Mouse (Mus musculus) kidney, embryonic 15.5 days (tissue): Measurements from ENCODE around the gene Blmh. TPM values are rescaled to one million over a fixed set of nuclear protein-coding genes. Genes with fewer than 3 reads are reported as not detected.

ENCODE experiments used
- ATAC-seq: fragments of 200-750 bp; cut with Nextera tagmentation; replicated peaks from 2 replicates; pipeline ENCODE4 v1.8.0; 2017; ENCODE audit warnings: moderate TSS enrichment; ENCODE audit not compliant: low FRiP score
- H3K27ac ChIP-seq: fragments of 300-500 bp; sonication (generic); 2 replicates; pipeline ENCODE4 v1.5.1; 2015; ENCODE audit warnings: mild to moderate bottlenecking, inconsistent platforms
- H3K27me3 ChIP-seq: fragments of 300-500 bp; sonication (generic); 2 replicates; pipeline ENCODE4 v1.6.1; 2015; ENCODE audit warnings: inconsistent platforms
- H3K36me3 ChIP-seq: fragments of 300-500 bp; sonication (generic); 2 replicates; pipeline ENCODE4 v1.6.1; 2015; ENCODE audit warnings: inconsistent platforms
- H3K4me1 ChIP-seq: fragments of 300-500 bp; sonication (generic); 2 replicates; pipeline ENCODE4 v1.6.1; 2015; ENCODE audit warnings: inconsistent platforms
- H3K4me2 ChIP-seq: fragments of 300-500 bp; sonication (generic); 2 replicates; pipeline ENCODE4 v1.6.1; 2015; ENCODE audit warnings: moderate library complexity, mild to moderate bottlenecking, inconsistent platforms
- H3K4me3 ChIP-seq: fragments of 300-500 bp; sonication (generic); replicated peaks from 2 replicates; pipeline ENCODE4 v1.5.1; 2015; ENCODE audit warnings: mild to moderate bottlenecking, inconsistent platforms
- H3K9ac ChIP-seq: fragments of 300-500 bp; sonication (generic); 2 replicates; pipeline ENCODE4 v1.6.1; 2015; ENCODE audit warnings: mild to moderate bottlenecking, inconsistent platforms
- H3K9me3 ChIP-seq: fragments of 300-500 bp; sonication (generic); replicated peaks from 2 replicates; pipeline ENCODE4 v1.6.1; 2016; ENCODE audit warnings: inconsistent platforms
- WGBS: fragments of 180-500 bp; shearing (Covaris S2); methylation state at CpG from one replicate; pipeline ENCODE4 v1.1.7; 2015; ENCODE audit warnings: mixed read lengths; 5-methylcytosine and 5-hydroxymethylcytosine counted together
- polyA plus RNA-seq: library from polyadenylated mRNA; unstranded; fragments of >200 nt; fragmentation: Nextera tagmentation; extraction: Ambion mirVana; gene quantifications from 2 replicates; pipeline ENCODE4 v1.2.1, GENCODE M21; 2015

Blmh gene
- polyA plus RNA-seq = 175 and 176 TPM in 2 replicates

DNA sequence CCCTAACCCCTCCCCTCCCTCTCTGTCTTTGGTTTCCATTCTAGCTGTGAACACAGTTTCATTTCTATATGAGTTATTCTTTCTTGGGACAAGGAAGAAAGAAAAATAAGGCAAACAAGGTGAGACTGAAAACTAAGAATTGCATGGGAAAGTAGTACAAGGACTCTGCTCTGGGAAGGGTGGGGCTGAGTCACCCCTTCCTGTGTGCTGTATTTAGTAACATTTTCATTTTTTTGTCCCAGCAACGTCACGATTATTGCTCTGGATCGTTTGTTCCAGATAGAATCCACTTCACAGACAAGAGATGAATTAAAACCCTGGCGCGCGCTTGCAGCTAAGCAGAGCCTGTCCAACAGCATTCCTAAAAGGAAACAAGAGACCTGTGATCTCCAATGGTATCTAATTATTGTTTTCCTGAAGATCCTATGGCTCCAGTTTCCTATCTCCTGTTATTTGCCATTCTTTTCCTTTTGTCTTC, at the start of gene Blmh:
Blmh (plus strand) TSS at position 51 of the 478 bp plus-strand sequence.
- Histone ChIP-seq H3K9me3 (no peaks in the 10 kb centered on the region), H3K36me3 (no peaks in the 10 kb centered on the region), H3K4me3 (no peak within 1 kb of the TSS), H3K27me3 (no peaks in the 10 kb centered on the region), H3K4me1 (peaks cover 7% of the 10 kb centered on the region; the same call in 1 of the 2 replicates), H3K4me2 (no peak within 1 kb of the TSS), H3K9ac (no peak within 1 kb of the TSS), H3K27ac (no peak within 1 kb of the TSS)
- 59% methylated on average over 6 of the region's 6 CpGs for WGBS
- no peak for ATAC-seq

DNA sequence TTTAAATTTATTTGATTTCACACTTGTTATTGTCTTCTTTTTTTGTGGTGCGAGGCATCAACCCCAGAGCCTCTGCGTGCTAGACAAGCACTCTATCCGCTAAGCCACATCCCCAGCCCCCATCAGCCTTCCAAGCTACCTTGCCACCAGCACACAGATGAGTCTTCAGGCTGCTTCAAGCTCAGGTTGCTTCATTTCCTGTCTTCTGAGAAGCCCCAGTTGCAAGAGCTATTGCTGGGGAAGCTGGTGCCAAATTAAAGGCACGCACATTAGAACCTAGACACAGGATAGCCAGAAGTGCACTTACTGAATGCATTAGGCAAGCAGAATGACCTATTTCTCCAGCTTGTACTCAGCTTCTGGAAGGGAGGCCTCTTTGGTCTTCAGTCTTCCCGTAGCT, 44.8 kb upstream of the Blmh start:
- no peaks in the 10 kb centered on the region for H3K36me3 ChIP-seq
- no peak overlapping the region for H3K27ac ChIP-seq
- H3K9me3 ChIP-seq = no peaks in the 10 kb centered on the region
- no peak overlapping the region for H3K4me3 ChIP-seq
- H3K27me3 ChIP-seq = no peaks in the 10 kb centered on the region
- no peak overlapping the region for H3K4me2 ChIP-seq
- no peak for ATAC-seq
- H3K9ac ChIP-seq = no peak overlapping the region
- 0 out of 2 replicates have a peak, but pooled peaks cover 2% of the 10 kb centered on the region for H3K4me1 ChIP-seq
- WGBS = 84% methylated on average over 5 of the region's 5 CpGs

DNA sequence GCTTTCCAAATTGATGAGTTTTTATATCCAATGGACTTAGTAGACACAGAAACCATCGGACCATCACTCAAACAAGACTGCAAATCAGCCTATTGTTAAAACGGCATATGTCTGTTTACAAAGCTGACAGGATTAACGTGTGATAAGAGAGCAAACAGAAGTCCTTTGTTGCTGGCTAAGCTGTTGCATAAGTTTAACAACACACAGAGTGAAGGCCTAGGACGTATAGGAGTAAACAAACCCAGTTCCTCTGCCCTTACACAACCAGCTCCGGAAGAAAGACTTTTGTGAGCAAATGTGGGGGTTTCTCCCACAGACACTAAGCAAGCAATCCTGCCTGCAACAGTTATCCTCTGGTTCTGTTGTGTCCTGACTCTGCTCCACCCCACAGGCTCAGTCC, 40.2 kb upstream of the Blmh start:
- Histone ChIP-seq H3K4me2 (no peak overlapping the region), H3K36me3 (no peaks in the 10 kb centered on the region), H3K9me3 (no peaks in the 10 kb centered on the region), H3K27ac (no peak overlapping the region), H3K27me3 (no peaks in the 10 kb centered on the region), H3K9ac (no peak overlapping the region), H3K4me1 (peaks cover 3% of the 10 kb centered on the region), H3K4me3 (no peak overlapping the region)
- no peak for ATAC-seq
- 58% methylated on average over 5 of the region's 5 CpGs for WGBS

DNA sequence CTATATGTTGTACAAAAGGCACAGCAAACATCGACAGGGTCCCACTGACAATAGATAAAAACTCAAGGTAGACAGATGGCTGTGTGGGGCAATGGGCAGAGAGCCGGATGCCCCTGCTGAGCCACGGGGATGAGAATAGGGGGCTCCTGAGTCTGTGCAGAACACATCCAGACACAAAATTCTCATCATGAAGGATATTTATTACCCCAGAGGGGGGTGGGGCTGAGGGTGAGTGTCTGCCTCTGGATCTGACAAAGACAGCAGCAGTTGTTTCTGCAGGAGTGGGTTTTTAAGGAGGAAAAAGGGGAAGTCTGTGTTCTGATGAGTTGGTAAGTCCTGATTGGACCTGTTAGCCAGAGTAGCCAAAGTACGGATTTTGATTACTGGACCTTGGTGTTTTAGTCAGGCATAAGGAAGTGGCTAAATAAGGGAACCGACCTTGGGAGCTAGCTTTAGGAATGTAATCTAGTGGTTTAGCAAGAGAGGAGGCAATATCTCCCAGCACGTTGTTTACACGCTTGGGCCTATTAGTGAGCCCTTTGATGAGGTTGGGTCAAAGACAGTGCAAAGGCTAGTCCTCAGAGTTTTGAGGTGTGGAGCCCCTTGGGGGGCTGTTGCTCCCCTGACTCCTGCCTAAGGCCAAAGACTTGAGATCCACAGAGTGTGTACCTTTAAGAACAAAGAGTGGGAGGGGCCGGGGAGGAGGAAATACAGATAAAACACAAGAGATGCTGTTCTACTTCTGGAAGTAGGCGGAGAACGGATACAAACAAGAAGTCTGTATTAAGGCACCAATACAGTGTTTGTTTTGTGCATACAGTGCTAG, 35.1 kb upstream of the Blmh start:
- 38% methylated on average over 10 of the region's 10 CpGs for WGBS
- no peak overlapping the region for H3K9ac ChIP-seq
- no peak overlapping the region for H3K4me3 ChIP-seq
- H3K4me1 ChIP-seq = peaks cover 37% of the 10 kb centered on the region
- no peaks in the 10 kb centered on the region for H3K9me3 ChIP-seq
- H3K4me2 ChIP-seq = 0 out of 2 replicates have a peak overlapping the region, but pooled peaks have one; percentile 10
- H3K36me3 ChIP-seq = no peaks in the 10 kb centered on the region
- peak overlapping the region; percentile 74 for H3K27ac ChIP-seq
- no peak for ATAC-seq
- H3K27me3 ChIP-seq = no peaks in the 10 kb centered on the region

DNA sequence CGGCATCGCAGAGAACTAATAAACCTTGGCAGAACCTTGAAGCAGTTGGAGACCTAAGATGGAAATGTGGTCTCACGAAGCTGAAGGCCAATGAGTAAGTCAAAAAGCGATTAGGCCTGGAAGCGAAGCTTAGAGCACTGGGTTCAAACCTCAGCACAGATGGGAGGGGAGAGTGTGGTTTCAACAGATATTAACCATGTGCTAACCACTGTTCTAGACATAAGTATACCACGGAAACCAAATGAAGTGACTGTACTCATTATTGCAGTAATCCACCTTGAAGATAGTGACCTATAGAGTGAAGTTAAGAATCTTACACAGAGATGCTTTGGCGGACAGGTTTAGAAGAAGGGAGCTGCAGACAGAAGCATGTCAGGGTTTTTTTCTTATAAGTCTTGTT, 33.4 kb upstream of the Blmh start:
- no peaks in the 10 kb centered on the region for H3K27me3 ChIP-seq
- no peak overlapping the region for H3K27ac ChIP-seq
- H3K9me3 ChIP-seq = no peaks in the 10 kb centered on the region
- no peak overlapping the region for H3K4me3 ChIP-seq
- H3K36me3 ChIP-seq = no peaks in the 10 kb centered on the region
- H3K4me1 ChIP-seq = peaks cover 46% of the 10 kb centered on the region
- no peak overlapping the region for H3K9ac ChIP-seq
- WGBS = 88% methylated on average over 7 of the region's 7 CpGs
- no peak for ATAC-seq
- H3K4me2 ChIP-seq = no peak overlapping the region

DNA sequence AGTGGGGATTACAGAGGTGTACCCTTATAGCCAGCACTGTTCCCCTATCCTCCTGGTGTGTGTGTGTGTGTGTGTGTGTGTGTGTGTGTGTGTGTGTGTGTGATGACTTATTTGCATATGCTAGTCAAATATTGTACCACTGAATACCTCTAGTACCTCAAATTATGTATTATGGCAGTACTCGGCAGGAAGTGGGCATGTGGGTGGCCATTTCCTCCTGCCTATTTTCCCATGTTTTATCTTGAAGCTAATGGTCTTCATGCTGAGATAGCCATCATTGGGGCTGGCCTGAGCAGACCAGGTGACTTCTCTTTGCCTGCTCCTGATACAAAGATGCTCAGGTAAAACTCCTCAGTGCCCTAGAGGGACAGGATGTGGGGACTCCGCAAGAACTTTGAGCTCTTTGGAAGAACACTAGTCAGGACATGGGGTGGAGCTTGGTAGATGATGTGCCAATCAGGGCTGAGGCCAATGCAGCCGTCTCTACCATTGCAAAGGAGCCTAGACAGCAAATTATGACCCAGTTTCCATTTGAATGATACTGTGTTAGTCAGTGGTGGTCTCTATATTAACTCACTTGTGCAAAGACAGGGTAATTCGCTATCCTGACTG, 32.8 kb upstream of the Blmh start:
- Histone ChIP-seq H3K9me3 (no peaks in the 10 kb centered on the region), H3K4me1 (peaks cover 52% of the 10 kb centered on the region), H3K36me3 (no peaks in the 10 kb centered on the region), H3K4me3 (no peak overlapping the region), H3K27ac (no peak overlapping the region), H3K4me2 (no peak overlapping the region), H3K27me3 (no peaks in the 10 kb centered on the region), H3K9ac (no peak overlapping the region)
- WGBS = 86% methylated on average over 4 of the region's 4 CpGs
- no peak for ATAC-seq

DNA sequence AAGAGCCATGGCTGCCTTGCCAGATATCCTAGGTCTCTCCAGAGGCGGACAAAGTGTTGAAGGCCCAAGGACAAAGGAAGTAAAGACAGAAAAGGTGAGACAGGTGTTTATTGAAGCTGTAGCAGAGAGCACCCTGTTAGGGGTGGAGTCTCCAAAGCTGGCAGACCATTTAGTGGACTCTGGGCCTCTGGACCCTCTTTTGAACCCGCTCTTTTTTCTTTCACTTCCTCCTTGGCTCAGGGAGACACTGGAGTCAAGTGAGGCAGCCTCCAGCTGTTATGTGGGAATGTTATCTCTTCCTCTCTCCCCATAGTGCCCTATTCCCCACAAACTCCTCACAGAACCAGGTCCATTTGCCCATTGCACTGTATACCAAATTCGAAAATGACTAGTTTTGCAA, 31.6 kb upstream of the Blmh start:
- no peak overlapping the region for H3K9ac ChIP-seq
- H3K4me3 ChIP-seq = no peak overlapping the region
- 70% methylated on average over 3 of the region's 3 CpGs for WGBS
- H3K36me3 ChIP-seq = no peaks in the 10 kb centered on the region
- no peak overlapping the region for H3K4me2 ChIP-seq
- ATAC-seq = no peak
- peak overlapping the region; percentile 87 for H3K27ac ChIP-seq
- H3K9me3 ChIP-seq = no peaks in the 10 kb centered on the region
- H3K27me3 ChIP-seq = no peaks in the 10 kb centered on the region
- peaks cover 62% of the 10 kb centered on the region for H3K4me1 ChIP-seq

DNA sequence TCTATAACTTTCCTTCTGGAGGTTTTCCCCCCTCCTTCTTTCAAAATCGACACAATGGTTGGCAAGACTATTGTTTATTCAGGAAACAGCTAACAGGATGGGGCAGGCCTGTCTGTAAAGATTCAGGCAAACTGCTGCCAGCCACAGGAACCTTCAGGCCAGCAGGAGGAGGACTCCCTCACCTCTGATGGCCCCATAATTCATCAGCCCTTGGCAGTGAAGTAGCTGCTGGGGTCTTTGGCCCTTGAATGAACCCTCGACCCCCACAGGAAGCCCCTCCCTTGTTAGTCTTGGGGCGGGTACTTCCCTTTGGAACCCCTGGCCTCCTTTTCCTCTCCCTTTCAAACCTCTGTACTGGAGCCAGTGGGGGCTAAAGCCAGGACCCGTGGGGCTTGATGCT, 31.0 kb upstream of the Blmh start:
- no peaks in the 10 kb centered on the region for H3K36me3 ChIP-seq
- H3K4me3 ChIP-seq = no peak overlapping the region
- H3K4me1 ChIP-seq = peaks cover 68% of the 10 kb centered on the region
- 4% methylated on average over 4 of the region's 4 CpGs for WGBS
- peak overlapping the region; percentile 87 for H3K27ac ChIP-seq
- H3K9ac ChIP-seq = 0 out of 2 replicates have a peak overlapping the region, but pooled peaks have one; percentile 11
- no peaks in the 10 kb centered on the region for H3K9me3 ChIP-seq
- peak; percentile 57 for ATAC-seq
- no peaks in the 10 kb centered on the region for H3K27me3 ChIP-seq
- peak overlapping the region; percentile 40 for H3K4me2 ChIP-seq

DNA sequence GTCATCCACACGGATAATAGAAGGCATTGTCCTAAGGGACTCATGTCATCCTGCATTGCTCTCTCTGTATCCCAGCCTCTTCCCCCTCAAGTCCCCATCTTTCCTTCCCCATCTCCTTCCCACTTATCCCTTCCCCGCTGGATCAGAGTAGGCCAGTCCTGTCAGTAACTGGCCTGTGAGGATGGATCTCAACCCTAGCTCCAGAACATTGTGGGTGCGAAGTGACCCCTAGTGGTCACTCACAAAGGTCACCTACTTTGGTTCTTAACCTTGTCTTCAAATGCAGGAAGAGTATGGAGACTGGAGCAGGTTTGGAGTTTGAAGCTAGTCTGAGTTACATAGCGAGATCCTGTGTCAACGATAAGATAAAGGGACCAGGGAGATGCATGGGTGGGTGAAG, 30.4 kb upstream of the Blmh start:
- 28% methylated on average over 5 of the region's 5 CpGs for WGBS
- Histone ChIP-seq H3K4me1 (peaks cover 70% of the 10 kb centered on the region), H3K4me3 (no peak overlapping the region), H3K27ac (peak overlapping the region; percentile 87), H3K36me3 (no peaks in the 10 kb centered on the region), H3K9ac (0 out of 2 replicates have a peak overlapping the region, but pooled peaks have one; percentile 11), H3K27me3 (no peaks in the 10 kb centered on the region), H3K9me3 (no peaks in the 10 kb centered on the region), H3K4me2 (peak overlapping the region; percentile 40)
- ATAC-seq = peak; percentile 78

DNA sequence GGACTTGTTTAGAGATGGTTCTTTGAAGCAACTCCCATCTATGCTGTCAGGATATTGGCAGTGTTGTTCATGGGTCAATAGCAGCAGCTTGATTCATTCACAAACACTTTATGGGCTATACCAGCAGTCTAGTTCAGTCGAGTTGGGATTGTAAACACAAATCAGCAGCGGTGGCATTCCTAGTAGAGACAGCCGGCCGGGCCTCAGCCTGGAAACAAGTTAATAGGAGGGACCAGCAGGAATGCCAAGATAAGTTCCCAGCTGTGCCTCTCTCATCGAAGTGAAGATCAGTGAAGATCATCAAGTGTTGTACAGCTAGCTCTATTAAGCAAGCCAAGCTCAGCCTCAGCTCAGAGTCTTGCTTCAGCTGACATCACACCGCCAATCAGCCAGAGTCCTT, 28.2 kb upstream of the Blmh start:
- Histone ChIP-seq H3K27me3 (no peaks in the 10 kb centered on the region), H3K27ac (peak overlapping the region; percentile 82), H3K9ac (no peak overlapping the region), H3K4me2 (no peak overlapping the region), H3K9me3 (no peaks in the 10 kb centered on the region), H3K4me1 (peaks cover 61% of the 10 kb centered on the region), H3K4me3 (no peak overlapping the region), H3K36me3 (no peaks in the 10 kb centered on the region)
- no peak for ATAC-seq
- 43% methylated on average over 6 of the region's 6 CpGs for WGBS

DNA sequence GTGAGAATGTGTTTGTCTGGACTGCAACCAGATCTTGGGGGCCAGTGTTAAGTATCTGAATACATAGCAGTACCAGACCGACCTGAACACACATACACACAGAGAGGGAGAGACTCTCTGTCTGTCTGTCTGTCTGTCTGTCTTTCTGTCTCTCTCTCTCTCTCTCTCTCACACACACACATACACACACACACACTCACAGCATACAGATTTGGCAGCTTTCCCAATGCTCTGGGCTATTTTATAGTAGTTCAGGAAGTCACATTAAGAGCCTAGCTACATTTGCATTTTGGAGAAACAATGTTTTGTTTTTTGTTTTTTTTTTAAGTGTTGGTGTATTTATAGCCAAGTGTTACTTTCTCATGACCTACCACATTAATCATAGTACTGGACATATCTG, 27.5 kb upstream of the Blmh start:
- H3K27me3 ChIP-seq = no peaks in the 10 kb centered on the region
- H3K9ac ChIP-seq = no peak overlapping the region
- no peak overlapping the region for H3K4me2 ChIP-seq
- no peaks in the 10 kb centered on the region for H3K9me3 ChIP-seq
- H3K27ac ChIP-seq = peak overlapping the region; percentile 82
- no peak for ATAC-seq
- no peak overlapping the region for H3K4me3 ChIP-seq
- no peaks in the 10 kb centered on the region for H3K36me3 ChIP-seq
- WGBS = 56% methylated on average over 1 of the region's 1 CpGs
- H3K4me1 ChIP-seq = peaks cover 61% of the 10 kb centered on the region

DNA sequence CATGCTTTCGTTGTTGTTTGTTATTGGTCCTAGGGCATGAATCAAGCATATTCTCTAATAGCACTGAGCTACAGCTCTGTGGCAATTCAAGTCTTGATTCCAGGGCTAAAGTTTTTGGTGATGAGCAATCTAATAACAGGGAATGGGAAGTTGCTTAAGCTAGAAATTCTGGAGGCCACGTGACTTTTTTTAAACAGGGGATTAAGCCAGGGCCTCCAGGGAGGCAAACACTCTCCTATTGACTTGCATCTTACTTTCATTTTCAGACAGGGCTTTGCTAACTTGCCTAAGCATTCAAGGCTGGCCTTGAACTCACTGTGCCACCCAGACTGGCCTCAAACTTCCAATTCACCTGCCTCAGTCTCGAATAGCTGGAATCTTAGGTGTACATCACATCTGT, 26.7 kb upstream of the Blmh start:
- Histone ChIP-seq H3K4me1 (peaks cover 54% of the 10 kb centered on the region), H3K27me3 (no peaks in the 10 kb centered on the region), H3K36me3 (no peaks in the 10 kb centered on the region), H3K27ac (peak overlapping the region; percentile 48), H3K4me3 (no peak overlapping the region), H3K9me3 (no peaks in the 10 kb centered on the region), H3K9ac (no peak overlapping the region), H3K4me2 (no peak overlapping the region)
- ATAC-seq = no peak
- 54% methylated on average over 3 of the region's 3 CpGs for WGBS
